Mouse (Mus musculus) midbrain, embryonic 13.5 days (tissue): ENCODE data around the gene B4galnt4. TPM values are rescaled to one million over a fixed set of nuclear protein-coding genes. Genes with fewer than 3 reads are reported as not detected.
"Not testable (repeated sequence)": the region's sequence is repeated elsewhere in the genome, so short reads cannot be mapped to it uniquely, and the experiment has no call there.

Experiments
- ATAC-seq: fragments of 200-750 bp; cut with Nextera tagmentation; 2 replicates; pipeline ENCODE4 v1.8.0; 2017; ENCODE audit warnings: mild to moderate bottlenecking, moderate TSS enrichment, moderate library complexity
- H3K27ac ChIP-seq: fragments of 300-500 bp; sonication (generic); 2 replicates; pipeline ENCODE4 v1.5.1; 2015; ENCODE audit warnings: inconsistent platforms, mild to moderate bottlenecking, moderate library complexity
- H3K27me3 ChIP-seq: fragments of 300-500 bp; sonication (generic); 2 replicates; pipeline ENCODE4 v1.6.1; 2015; ENCODE audit warnings: mild to moderate bottlenecking, inconsistent platforms
- H3K36me3 ChIP-seq: fragments of 300-500 bp; sonication (generic); 2 replicates; pipeline ENCODE4 v1.6.1; 2015; ENCODE audit warnings: mild to moderate bottlenecking, inconsistent platforms
- H3K4me1 ChIP-seq: fragments of 300-500 bp; sonication (generic); replicated peaks from 2 replicates; pipeline ENCODE4 v1.6.1; 2015; ENCODE audit warnings: inconsistent platforms
- H3K4me2 ChIP-seq: fragments of 300-500 bp; sonication (generic); replicated peaks from 2 replicates; pipeline ENCODE4 v1.6.1; 2015; ENCODE audit warnings: moderate library complexity, mild to moderate bottlenecking, inconsistent platforms
- H3K4me3 ChIP-seq: fragments of 300-500 bp; sonication (generic); replicated peaks from 2 replicates; pipeline ENCODE4 v1.5.1; 2015; ENCODE audit warnings: mild to moderate bottlenecking, inconsistent platforms
- H3K9ac ChIP-seq: fragments of 300-500 bp; sonication (generic); replicated peaks from 2 replicates; pipeline ENCODE4 v1.6.1; 2015; ENCODE audit warnings: mild to moderate bottlenecking, inconsistent platforms
- H3K9me3 ChIP-seq: fragments of 300-500 bp; sonication (generic); 2 replicates; pipeline ENCODE4 v1.6.1; 2016; ENCODE audit warnings: mild to moderate bottlenecking, inconsistent platforms
- WGBS: fragments of 180-500 bp; shearing (Covaris S2); methylation state at CpG from one replicate; pipeline ENCODE4 v1.1.7; 2015; 5-methylcytosine and 5-hydroxymethylcytosine counted together
- polyA plus RNA-seq: library from polyadenylated mRNA; unstranded; fragments of >200 nt; fragmentation: Nextera tagmentation; extraction: Ambion mirVana; gene quantifications from 2 replicates; pipeline ENCODE4 v1.2.1, GENCODE M21; 2015

B4galnt4 gene
- polyA plus RNA-seq, 1 experiment from 2014 or later = 48.3 TPM

GRCm38 (mm10) chr7:141030390-141030789 is 30.5 kb upstream of the B4galnt4 start:
- H3K9ac ChIP-seq = no peak overlapping the region

GRCm38 (mm10) chr7:141032458-141033167 is 28.3 kb upstream of the B4galnt4 start:
- no peak overlapping the region for H3K4me3 ChIP-seq
- H3K36me3 ChIP-seq = no peaks in the 10 kb centered on the region
- 85% methylated on average over 9 of the region's 9 CpGs for WGBS
- H3K4me2 ChIP-seq = no peak overlapping the region
- no peaks in the 10 kb centered on the region for H3K27me3 ChIP-seq
- ATAC-seq = no peak
- no peak overlapping the region for H3K27ac ChIP-seq
- 0 out of 2 replicates have a peak, but pooled peaks cover 3% of the 10 kb centered on the region for H3K4me1 ChIP-seq
- H3K9me3 ChIP-seq = no peaks in the 10 kb centered on the region
- no peak overlapping the region for H3K9ac ChIP-seq

More at GRCm38 (mm10) chr7:141030390-141030789, 30.5 kb upstream of the B4galnt4 start:
- 43% methylated on average over 3 of the region's 3 CpGs for WGBS
- no peak overlapping the region for H3K4me3 ChIP-seq
- no peak overlapping the region for H3K27ac ChIP-seq
- H3K9me3 ChIP-seq = no peaks in the 10 kb centered on the region
- no peaks in the 10 kb centered on the region for H3K36me3 ChIP-seq
- peaks cover 16% of the 10 kb centered on the region for H3K4me1 ChIP-seq
- ATAC-seq = no peak
- H3K4me2 ChIP-seq = no peak overlapping the region
- H3K27me3 ChIP-seq = no peaks in the 10 kb centered on the region

GRCm38 (mm10) chr7:141036624-141037023 is 24.3 kb upstream of the B4galnt4 start:
- not testable (repeated sequence) for H3K4me3 ChIP-seq, H3K9ac ChIP-seq, H3K27ac ChIP-seq, H3K4me1 ChIP-seq, H3K36me3 ChIP-seq, H3K9me3 ChIP-seq, ATAC-seq, H3K27me3 ChIP-seq, H3K4me2 ChIP-seq
- 83% methylated on average over 1 of the region's 2 CpGs for WGBS

GRCm38 (mm10) chr7:141038090-141039032 is 22.5 kb upstream of the B4galnt4 start:
- Histone ChIP-seq H3K4me1 (no peaks in the 10 kb centered on the region), H3K36me3 (no peaks in the 10 kb centered on the region), H3K9me3 (no peaks in the 10 kb centered on the region), H3K9ac (no peak overlapping the region), H3K27ac (no peak overlapping the region), H3K4me2 (no peak overlapping the region), H3K27me3 (no peaks in the 10 kb centered on the region), H3K4me3 (no peak overlapping the region)
- 84% methylated on average over 20 of the region's 21 CpGs for WGBS
- ATAC-seq = no peak

GRCm38 (mm10) chr7:141039386-141040107 is 21.4 kb upstream of the B4galnt4 start:
- H3K9me3 ChIP-seq = no peaks in the 10 kb centered on the region
- no peak overlapping the region for H3K27ac ChIP-seq
- H3K9ac ChIP-seq = no peak overlapping the region
- H3K4me3 ChIP-seq = no peak overlapping the region
- 92% methylated on average over 4 of the region's 4 CpGs for WGBS
- no peak overlapping the region for H3K4me2 ChIP-seq
- H3K36me3 ChIP-seq = no peaks in the 10 kb centered on the region
- no peaks in the 10 kb centered on the region for H3K4me1 ChIP-seq
- no peaks in the 10 kb centered on the region for H3K27me3 ChIP-seq
- no peak for ATAC-seq

GRCm38 (mm10) chr7:141040867-141041606 is 19.9 kb upstream of the B4galnt4 start:
- Histone ChIP-seq H3K27ac (peak overlapping the region; percentile 19; the same call in 1 of the 2 replicates), H3K9ac (no peak overlapping the region), H3K9me3 (no peaks in the 10 kb centered on the region), H3K4me1 (no peaks in the 10 kb centered on the region), H3K4me3 (no peak overlapping the region), H3K27me3 (no peaks in the 10 kb centered on the region), H3K36me3 (no peaks in the 10 kb centered on the region), H3K4me2 (no peak overlapping the region)
- 44% methylated on average over 7 of the region's 9 CpGs for WGBS
- peak; percentile 30; the same call in 1 of the 2 replicates for ATAC-seq

GRCm38 (mm10) chr7:141041661-141042060 is 19.2 kb upstream of the B4galnt4 start:
- no peaks in the 10 kb centered on the region for H3K27me3 ChIP-seq
- no peak overlapping the region for H3K4me2 ChIP-seq
- H3K4me3 ChIP-seq = no peak overlapping the region
- no peaks in the 10 kb centered on the region for H3K4me1 ChIP-seq
- peak; percentile 77 for ATAC-seq
- H3K27ac ChIP-seq = no peak overlapping the region
- H3K36me3 ChIP-seq = no peaks in the 10 kb centered on the region
- H3K9ac ChIP-seq = no peak overlapping the region
- 28% methylated on average over 5 of the region's 5 CpGs for WGBS
- H3K9me3 ChIP-seq = no peaks in the 10 kb centered on the region

- H3K27ac ChIP-seq = no peak overlapping the region
- no peak overlapping the region for H3K9ac ChIP-seq
- no peaks in the 10 kb centered on the region for H3K9me3 ChIP-seq
- 0 out of 2 replicates have a peak, but pooled peaks cover 4% of the 10 kb centered on the region for H3K27me3 ChIP-seq
- no peak overlapping the region for H3K4me3 ChIP-seq
- H3K4me2 ChIP-seq = no peak overlapping the region
- ATAC-seq = no peak
- H3K4me1 ChIP-seq = peaks cover 6% of the 10 kb centered on the region
- H3K36me3 ChIP-seq = no peaks in the 10 kb centered on the region
- 54% methylated on average over 4 of the region's 4 CpGs for WGBS
Observed at GRCm38 (mm10) chr7:141042539-141042938, 18.4 kb upstream of the B4galnt4 start.

GRCm38 (mm10) chr7:141046931-141047580 is 13.8 kb upstream of the B4galnt4 start:
- H3K9me3 ChIP-seq = no peaks in the 10 kb centered on the region
- no peak overlapping the region for H3K4me3 ChIP-seq
- H3K9ac ChIP-seq = no peak overlapping the region
- peaks cover 14% of the 10 kb centered on the region for H3K4me1 ChIP-seq
- WGBS = 69% methylated on average over 6 of the region's 6 CpGs
- ATAC-seq = no peak
- H3K27me3 ChIP-seq = 0 out of 2 replicates have a peak, but pooled peaks cover 4% of the 10 kb centered on the region
- H3K27ac ChIP-seq = no peak overlapping the region
- no peaks in the 10 kb centered on the region for H3K36me3 ChIP-seq
- peak overlapping the region; percentile 75 for H3K4me2 ChIP-seq

- Histone ChIP-seq H3K4me2 (peak overlapping the region; percentile 75), H3K36me3 (no peaks in the 10 kb centered on the region), H3K4me1 (peaks cover 14% of the 10 kb centered on the region), H3K27me3 (0 out of 2 replicates have a peak, but pooled peaks cover 4% of the 10 kb centered on the region), H3K27ac (peak overlapping the region; percentile 58), H3K9me3 (no peaks in the 10 kb centered on the region), H3K4me3 (peak overlapping the region; percentile 41), H3K9ac (peak overlapping the region; percentile 60)
- WGBS = 10% methylated on average over 14 of the region's 19 CpGs
- peak; percentile 85 for ATAC-seq
Observed at GRCm38 (mm10) chr7:141047581-141048225, 13.2 kb upstream of the B4galnt4 start.
